Mouse (Mus musculus) megakaryocyte progenitor cell, adult 5-6 weeks (primary cell): Measurements from ENCODE around the gene Ninj2. TPM values are rescaled to one million over a fixed set of nuclear protein-coding genes. Genes with fewer than 3 reads are reported as not detected.

Experiments
- ATAC-seq: replicated peaks from 2 replicates; pipeline ENCODE4 v1.8.0; 2016; ENCODE audit warnings: mild to moderate bottlenecking, moderate TSS enrichment, inconsistent platforms; ENCODE audit not compliant: poor library complexity
- total RNA-seq, 2 experiments: library from RNA; stranded (forward) in 1 of 2; stranded (reverse) in 1 of 2; fragments of 157-497, 149-512 nt in 1 of 2; fragments of 200-1000 nt in 1 of 2; gene quantifications; 2 replicates each; pipeline versions ENCODE4 v1.2.3 to v1.2.4; 2015 to 2017

The Ninj2 gene
- total RNA-seq, 2 experiments from 2014 or later: not detected

DNA sequence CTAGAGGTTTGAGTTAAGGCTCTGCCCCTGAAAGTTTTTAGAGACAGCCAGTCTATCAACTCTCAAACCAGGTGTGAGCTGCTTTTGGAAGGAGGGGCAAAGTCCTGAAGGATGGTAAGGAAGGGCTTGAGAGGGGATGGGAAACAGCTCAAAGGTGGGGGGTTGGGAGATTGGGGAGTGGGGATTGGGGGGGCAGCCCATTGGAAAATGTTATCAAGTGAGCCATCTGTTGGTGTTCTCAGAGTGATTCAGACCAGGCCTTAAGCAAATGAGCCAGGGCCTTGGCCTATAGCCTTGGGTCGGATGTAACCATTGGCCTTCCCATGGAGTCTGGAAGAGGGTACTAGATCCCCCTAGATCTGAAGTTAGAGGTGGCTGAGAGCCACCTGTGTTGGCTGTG, 100.6 kb downstream of the Ninj2 start:
- no peak for ATAC-seq

GRCm38 (mm10) chr6:120194305-120194704, 101.2 kb downstream of the Ninj2 start:
- ATAC-seq: no peak

DNA sequence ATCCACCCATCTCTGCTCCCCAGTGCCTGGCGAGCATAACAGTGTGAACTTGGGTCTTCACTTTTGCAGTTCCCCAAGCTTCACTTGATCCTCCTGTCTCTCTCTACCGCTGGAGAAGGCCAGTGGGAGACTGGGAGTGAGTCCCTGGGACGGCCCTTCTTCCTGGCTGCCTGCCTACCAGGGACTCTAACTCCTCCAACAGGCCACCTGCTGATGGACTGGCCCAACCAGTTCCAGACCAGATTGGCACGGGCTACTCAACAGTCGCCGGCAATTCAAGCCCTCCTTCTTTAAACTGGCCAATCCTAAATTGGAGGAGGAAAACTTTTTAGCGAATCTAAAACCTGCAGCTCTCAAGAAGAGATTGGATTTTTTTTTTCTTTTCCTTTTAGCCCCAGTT, 101.8 kb downstream of the Ninj2 start:
- no peak for ATAC-seq

DNA sequence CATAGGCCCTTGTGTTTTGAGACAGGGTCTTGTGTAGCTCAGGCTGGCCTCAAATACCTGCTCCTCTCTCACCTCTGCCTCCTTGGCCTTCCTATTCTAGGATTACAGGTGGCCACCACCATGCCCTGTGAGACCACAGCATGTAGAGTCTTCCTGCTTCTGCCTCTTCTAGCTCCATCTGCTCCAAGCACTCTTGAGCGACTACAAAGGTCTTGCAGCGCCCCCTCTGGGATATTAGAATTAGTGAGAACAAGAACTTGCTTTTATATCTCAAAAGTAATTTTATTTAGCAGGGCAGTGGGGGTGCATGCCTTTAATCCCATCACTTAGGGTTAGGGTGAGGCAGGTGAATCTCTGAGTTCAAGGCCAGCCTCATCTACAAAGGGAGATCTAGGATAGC, 103.7 kb downstream of the Ninj2 start:
- peak; percentile 47 for ATAC-seq

DNA sequence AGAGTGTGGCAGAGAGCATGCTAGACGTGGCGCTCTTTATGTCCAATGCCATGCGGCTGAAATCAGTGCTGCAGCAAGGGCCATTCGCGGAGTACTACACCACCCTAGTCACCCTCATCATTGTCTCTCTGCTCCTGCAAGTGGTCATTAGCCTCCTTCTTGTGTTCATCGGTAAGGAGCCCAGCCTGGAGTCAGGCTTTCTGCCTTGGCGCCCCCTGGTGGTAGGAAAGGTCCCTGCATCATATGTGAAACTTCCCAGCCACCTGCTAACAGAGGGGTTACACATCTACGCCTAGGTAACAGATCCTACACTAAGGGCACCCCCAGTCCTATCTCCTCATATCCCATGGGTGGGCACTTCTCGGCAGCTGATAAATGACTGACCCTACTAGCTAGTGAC, 104.8 kb downstream of the Ninj2 start:
- peak; percentile 73 for ATAC-seq

DNA sequence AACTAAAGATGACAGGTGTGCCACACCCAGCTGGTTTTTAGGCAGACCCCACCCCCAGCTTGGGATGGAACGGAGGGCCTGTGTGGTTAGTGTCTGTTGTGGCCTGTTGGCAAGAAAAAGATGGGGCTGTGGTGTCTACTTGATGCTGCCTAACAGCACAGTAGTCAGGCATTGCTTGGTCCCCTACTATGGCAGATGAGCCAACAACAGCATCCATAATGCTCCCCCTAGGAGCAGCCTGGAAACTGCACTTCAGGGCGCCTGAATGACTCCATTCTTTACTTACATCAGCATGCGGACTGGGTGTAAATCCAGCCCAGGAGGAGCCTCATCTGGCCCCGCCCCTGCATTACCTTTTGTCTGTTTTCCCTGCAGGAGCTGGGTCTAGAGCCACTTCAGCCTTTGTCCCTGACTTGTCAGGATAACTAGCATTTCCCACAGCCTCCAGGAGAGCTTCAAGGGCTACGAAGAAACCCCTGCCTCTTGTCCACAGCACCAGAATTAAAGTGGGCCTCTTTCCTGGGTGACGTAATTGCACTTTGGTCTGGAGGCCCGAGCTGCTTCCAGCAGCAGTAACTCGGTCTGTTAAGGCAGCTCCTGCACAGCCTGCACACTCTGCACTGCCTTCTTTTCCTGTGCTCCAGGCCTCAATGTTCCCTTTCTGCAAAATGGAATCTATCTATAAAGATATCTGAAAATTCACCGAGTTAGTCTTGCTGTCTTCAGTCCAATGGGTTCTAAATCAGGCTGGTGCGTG, 106.7 kb downstream of the Ninj2 start:
- no peak for ATAC-seq

- ATAC-seq: no peak
These were observed 108.8 kb downstream of the Ninj2 start for GRCm38 (mm10) chr6:120201956-120202355.

DNA sequence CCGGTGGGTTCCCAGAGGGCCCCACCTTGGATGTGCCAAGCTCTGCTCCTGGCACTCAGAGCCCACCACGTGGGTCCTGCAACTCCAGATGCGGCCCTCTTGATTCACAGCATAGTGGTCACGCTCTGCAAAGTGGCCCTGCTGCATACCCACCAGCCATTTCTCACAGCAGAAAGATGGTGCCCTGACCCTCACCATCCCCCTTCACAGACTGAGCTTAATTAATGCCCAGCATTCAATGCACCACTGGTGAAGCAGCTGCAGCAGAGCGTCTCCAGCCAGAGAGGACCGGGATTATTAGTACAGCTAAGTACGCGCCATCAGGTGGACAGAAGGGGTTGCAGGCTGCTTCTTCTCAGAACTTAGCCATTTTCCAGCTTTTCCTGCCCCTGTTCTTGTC, 109.3 kb downstream of the Ninj2 start:
- ATAC-seq: no peak

GRCm38 (mm10) chr6:120206586-120206985, 113.4 kb downstream of the Ninj2 start:
- ATAC-seq: no peak

GRCm38 (mm10) chr6:120211536-120211935, 118.4 kb downstream of the Ninj2 start:
- ATAC-seq: peak; percentile 22; the same call in 1 of the 2 replicates

- peak; percentile 97 for ATAC-seq
These were observed 123.6 kb downstream of the Ninj2 start for GRCm38 (mm10) chr6:120216702-120217101.

DNA sequence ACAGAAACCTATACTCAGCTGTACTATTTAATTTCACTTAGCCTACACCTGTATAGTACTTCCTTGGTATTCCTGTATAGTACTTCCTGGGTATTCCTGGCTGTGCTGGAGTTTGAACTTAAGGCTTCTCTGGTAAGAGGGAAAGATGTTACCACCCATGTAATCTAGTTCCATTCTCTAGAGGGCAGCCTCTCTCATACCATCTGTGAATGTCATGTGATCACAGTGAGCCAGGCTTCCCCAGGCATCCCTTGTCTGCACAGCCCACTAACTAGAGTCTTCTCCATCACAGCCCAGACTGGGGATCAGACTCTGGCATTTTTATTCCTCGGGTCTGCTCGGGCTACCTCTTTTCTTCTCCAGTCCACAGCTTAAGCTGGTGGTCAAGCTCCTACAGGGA, 126.1 kb downstream of the Ninj2 start:
- peak; percentile 34; the same call in 1 of the 2 replicates for ATAC-seq

DNA sequence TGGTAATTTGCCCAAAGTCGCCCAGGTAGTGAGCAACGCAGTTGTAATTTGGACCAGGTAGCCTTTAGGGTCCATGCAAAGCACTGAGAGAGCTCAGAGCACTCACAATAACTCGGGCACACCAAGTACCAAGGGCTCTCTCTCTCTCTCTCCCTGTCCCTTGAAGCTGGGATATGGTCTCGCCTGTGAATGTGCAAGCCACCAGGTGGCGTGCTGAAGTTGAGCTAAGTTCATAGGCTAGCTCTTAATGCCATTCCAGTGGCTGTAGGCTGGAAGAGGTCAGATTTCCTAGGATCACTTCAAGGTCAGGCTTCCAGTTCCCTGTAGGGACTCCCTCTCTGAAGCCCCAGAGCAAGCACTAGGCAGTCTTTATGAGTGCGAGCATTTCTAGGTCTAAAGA, 129.5 kb downstream of the Ninj2 start:
- ATAC-seq: peak; percentile 83

DNA sequence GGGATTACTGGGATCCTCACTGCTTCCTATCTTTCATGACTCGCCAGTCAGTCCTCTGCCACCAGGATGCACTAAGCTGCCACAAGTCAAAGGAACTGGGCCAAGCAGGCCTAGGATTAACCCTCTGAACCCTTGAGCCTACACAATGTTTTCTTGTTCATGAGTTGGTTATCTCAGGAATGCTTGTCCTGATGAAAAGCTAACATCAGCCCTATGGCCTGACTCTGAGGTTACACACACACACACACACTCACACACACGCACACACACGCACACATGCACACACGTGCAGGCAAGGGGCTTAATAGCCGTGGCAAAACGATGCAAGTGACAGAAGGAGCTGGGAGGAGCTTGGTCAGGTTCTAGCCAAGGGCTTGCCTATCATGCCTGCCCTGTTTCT, 132.2 kb downstream of the Ninj2 start:
- ATAC-seq: no peak

DNA sequence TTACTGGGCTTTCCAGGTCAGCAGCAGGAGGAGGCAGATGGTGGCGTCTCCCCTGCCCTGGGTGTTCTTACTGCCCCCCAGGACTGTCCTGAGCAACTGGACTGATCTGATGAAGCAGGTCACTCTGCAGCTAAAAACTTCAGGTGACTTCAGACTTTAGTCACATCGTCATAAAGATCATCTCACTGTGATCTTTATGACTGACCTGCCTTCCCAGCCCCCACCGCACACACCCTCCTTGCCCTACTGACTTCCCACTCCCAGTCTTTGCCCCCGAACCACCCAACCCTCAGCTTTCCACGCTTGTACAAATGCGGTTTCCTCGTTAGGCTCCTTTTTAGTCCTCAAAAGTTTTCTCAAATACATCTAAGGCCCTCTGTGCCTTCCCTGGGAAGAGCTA, 133.9 kb downstream of the Ninj2 start:
- no peak for ATAC-seq

GRCm38 (mm10) chr6:120229806-120230205, 136.7 kb downstream of the Ninj2 start:
- no peak for ATAC-seq

GRCm38 (mm10) chr6:120230441-120230840, 137.3 kb downstream of the Ninj2 start:
- no peak for ATAC-seq

DNA sequence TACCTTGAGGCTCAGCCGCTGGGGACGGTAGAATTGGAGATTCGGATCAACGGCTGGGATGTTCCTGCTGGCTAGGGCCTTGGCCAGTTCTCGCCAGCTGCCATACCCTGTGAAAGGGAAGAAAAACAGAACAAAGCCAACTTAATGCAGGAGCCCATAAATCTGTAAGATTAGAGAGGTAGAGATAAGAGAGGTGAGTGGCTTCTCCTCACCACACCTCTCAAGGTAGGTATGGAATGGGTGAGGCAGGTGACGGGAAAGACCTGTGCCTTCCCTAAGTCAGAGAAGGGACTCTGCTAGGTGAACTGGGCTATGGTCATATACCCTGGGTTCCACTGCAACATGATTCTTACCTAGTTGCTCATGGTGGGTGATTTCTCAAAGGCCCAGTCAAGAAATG, 139.7 kb downstream of the Ninj2 start:
- ATAC-seq: no peak

- no peak for ATAC-seq
These were observed 142.7 kb downstream of the Ninj2 start for GRCm38 (mm10) chr6:120235874-120236273.

GRCm38 (mm10) chr6:120240461-120240860, 147.3 kb downstream of the Ninj2 start:
- ATAC-seq: no peak

DNA sequence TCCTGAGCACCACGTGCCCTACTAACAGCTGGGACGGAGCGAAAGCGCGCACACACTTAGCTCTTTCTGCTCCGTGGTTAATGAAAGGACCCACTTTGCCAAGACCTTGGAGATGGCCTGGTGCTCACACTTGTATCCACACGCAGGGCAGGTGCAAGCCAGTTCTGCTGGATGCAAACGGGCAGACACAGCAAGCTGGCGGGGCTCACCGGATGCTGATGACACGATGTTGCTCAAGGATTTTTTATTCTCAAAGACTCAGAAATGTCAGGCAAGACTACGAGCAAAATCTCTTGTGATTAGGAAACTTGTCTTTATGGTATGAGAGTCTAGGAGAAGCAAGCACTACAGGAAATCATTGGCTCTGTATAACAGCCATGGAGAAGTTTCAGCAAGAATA, 148.3 kb downstream of the Ninj2 start:
- ATAC-seq: no peak

GRCm38 (mm10) chr6:120242530-120242929, 149.4 kb downstream of the Ninj2 start:
- ATAC-seq: no peak

GRCm38 (mm10) chr6:120243250-120243649, 150.1 kb downstream of the Ninj2 start:
- ATAC-seq: no peak
